Mouse (Mus musculus) kidney, adult 8-10 months (tissue): ENCODE data around the gene Morc4.

Experiments
- DNase-seq, 2 experiments: peaks; one replicate each; pipeline ENCODE4 v3.0.0; 2022

Morc4 gene

GRCm38 (mm10) chrX:139870938-139871791, at the start of gene Morc4:
Gene Morc4 (minus strand): TSS chrX:139871677.
- DNase-seq = peak; percentile 45 to 47

DNA sequence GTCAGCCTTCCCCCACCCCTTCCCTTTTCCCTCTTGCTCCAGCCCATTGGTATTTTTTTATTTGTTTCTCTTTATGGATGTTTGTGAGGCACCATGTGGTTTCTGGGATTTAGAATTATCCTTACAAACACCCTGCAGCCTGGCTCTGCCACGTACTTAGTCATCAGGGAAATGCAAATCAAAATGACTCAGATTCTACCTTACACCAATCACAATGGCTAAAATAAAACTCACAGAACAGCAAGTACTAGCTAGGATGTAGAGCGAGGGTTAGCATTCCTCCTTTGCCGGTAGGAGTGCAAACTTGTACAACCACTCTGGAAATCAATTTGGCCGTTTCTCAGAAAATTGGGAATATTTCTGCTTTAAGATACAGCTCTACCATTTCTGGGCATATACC, 49.1 kb upstream of the Morc4 start:
- DNase-seq = no peak

DNA sequence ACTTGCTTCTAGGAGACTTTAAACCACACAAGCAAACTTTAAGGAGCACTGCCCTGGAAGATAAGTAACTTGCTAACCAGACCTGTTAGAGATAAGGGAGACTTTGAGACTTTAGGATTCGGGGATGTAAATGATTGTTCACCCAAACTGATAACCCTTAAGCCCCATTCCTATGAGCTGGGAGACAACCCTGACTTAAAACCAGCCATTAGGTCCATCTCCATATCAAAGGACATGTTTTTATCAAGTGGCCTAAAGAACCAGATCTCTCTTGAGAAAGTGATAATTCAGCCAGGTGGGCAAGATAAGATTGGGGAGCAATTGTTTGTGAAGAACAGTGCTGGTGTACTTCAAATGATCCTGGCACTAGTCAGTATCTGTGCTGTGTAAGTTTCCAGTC, 19.9 kb upstream of the Morc4 start:
- DNase-seq = no peak

GRCm38 (mm10) chrX:139883221-139883620, 11.7 kb upstream of the Morc4 start:
- no peak for DNase-seq

- no peak for DNase-seq
Measured at GRCm38 (mm10) chrX:139877936-139878335, 6.5 kb upstream of the Morc4 start.

DNA sequence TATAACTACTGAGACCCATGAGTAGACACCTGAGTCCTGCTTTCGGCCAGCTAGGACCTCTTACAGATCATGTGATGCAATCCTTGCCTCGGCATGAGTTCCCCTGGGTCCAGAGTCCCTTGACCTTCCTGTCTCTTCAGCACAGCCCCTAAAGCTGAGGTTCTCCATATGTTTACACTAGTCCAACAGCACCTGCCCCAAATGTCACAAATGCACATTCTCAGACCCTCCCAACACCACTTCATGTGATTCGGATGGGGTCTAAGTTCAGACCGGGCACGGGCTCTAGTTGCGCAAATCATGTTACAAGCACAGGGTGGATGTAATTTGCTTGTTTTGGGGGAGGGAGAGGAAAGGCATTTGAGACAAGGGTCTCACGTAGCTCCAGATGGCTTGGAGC, 5.6 kb upstream of the Morc4 start:
- DNase-seq = no peak

DNA sequence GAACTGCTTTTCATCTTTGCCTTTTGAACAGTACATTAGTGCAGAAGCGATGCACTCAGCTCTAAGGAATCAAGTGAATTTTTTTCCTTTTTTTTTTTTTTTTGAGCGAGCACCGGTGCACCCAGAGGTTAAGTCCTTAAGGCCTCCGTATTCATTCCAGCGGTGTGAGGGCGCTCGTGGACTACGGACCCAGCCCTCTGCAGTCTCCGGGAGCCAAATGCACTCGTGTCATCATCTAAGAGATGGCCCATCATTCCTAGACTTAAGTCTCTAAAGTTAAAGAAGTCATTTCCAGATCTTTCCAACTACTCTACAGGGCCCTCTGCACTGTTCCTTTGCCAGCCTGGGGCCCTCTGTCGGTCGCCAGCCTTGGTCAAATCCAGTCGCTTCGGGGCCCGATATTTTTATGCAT, 1.2 kb downstream of the Morc4 start:
- peak; percentile 17 to 49 for DNase-seq

DNA sequence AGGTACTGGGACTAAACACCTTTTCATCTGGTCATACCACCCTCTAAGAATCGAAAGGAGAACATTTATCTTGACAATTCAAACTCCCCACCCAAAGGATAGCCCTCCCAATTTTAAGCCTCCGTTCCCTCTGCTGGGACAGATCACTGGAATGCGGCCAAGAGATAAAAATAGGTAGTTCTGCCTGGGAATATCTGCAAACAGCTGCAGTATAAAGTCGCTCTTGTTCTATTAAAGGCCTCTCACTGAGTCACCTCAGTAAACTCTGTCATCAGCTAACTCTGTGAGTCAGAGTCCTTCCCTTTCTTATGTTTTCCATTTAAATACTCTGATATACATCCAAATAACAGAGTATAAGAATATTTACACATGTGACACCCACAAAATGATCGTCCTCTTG, 12.1 kb downstream of the Morc4 start:
- DNase-seq = no peak

DNA sequence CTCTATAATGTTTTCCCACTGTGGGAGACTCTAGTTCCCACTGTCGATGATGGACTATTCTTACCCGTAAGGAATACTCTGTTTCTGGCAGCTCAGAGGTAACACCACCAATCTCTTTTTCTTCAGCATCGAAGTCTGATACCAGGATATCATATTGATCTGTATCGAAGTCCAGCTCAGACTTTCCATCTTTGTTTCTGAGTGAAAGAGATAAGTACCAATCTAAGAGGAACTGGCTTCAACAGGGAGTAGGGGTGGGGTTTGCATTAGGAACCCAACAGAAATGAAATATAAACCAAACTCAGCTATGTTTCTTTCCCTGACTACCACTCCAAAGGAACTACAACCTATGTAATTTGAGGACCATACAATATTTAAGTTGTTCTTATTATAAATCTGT, 16.7 kb downstream of the Morc4 start:
- DNase-seq = no peak

GRCm38 (mm10) chrX:139841091-139841490, 30.4 kb downstream of the Morc4 start:
- no peak for DNase-seq

GRCm38 (mm10) chrX:139839057-139839456, 32.4 kb downstream of the Morc4 start:
- no peak for DNase-seq

GRCm38 (mm10) chrX:139832464-139832863, 39.0 kb downstream of the Morc4 start:
- DNase-seq = peak in 1 of 2 experiments; percentile 54

DNA sequence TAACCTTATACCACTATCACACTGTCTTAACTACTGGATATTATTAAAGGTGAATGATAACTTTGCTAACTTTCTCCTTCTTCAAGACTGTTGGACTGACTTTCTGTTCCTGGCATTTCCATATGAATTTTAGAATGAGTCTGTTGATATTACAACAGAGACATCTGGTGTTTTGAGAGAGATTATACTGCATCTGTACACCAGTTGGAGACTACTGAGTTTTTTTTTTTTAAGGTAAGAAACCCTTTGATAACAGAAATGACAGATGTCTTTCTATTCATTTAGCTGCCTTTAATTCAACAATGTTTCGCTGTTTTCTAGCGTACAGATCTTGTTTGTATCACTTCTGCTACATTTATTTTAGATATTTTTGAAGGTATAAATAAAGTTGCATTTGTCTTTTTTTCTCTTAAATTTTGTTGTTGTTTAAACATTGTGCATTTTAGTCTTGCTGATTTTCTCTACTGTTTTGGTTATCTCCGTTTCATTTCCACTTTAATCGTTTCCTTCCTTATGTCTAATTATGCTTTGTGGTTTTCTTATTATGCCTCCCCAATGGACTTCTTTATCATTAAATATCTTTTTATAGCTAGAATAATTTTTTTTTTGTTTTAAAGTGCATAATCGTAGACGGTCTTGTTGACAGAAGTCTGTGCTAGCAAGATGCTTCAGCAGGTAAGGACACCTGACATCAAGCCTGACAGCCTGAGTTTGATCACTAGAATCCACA, 42.9 kb downstream of the Morc4 start:
- DNase-seq = no peak

DNA sequence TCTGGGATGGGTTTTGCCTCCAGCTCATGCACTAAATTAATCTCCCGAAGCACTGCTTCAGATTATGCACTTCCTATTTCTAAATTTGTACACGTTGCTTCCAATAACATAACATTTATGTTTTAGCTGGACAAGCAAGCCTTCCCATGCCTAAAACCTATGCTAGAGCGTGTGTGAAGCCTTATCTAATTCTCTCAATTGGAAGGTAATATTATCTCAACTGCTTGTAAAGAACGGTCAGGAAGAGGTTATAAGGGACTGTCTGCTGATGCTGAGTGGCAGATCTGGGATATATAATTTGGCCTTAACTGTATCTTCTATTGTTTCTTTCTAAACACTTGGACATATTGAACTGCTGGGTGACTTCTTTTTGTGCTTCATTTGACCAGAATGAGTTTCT, 44.6 kb downstream of the Morc4 start:
- no peak for DNase-seq

GRCm38 (mm10) chrX:139825402-139825801, 46.1 kb downstream of the Morc4 start:
- DNase-seq = no peak

DNA sequence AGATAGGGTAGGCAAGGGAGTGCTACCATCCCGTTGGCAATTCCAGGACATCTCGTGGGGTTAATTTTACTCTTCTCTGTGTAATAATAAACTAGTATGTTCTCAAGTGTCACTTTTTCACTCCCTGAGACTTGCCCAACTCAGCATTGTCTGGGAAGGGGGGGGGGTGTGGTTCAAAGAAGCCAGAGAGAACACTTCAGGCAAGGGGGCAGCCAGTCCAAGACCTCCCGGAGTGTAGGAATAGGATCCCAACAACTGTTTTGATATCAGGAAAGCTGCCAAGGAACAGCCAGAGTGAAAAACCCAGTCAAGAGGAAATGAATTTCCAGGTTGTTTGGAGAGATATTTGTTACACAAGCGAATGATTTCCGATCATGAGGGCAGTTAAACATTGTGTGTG, 56.3 kb downstream of the Morc4 start:
- DNase-seq = peak; percentile 63 to 73

GRCm38 (mm10) chrX:139814018-139814635, 57.4 kb downstream of the Morc4 start:
- no peak for DNase-seq

- DNase-seq = no peak
Measured at GRCm38 (mm10) chrX:139813299-139814002, 58.0 kb downstream of the Morc4 start.

DNA sequence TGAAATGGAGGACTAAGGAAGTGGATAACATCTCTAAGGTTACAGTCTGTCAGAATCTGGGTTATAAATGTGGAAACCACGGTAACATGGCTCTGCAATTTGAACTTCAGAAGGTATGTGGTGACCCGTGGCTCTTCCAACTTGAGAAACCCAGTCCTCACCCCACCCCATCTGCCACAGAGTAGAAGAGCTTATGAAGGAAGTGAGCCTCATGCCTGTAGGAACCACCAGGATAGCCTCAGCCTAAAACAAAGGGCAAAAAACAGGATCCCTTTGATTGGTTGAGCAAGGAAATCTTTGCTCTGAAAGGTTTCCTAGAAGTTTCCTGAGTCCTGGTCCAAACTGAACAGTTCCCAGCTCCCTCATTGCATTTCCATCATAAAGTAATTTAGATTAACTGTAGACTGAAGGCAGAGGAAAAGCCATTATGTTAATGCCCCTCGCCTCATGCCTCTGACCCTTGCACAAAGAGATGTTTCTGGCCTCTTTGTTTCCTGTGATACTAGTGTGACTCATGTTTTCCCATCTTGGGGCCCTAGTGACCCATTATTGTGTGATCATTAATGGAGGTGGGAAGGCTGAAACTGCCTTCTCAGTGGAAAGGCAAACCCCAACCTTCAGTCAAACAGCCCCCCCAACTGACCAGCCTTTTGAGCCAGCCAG, 58.7 kb downstream of the Morc4 start:
- no peak for DNase-seq

DNA sequence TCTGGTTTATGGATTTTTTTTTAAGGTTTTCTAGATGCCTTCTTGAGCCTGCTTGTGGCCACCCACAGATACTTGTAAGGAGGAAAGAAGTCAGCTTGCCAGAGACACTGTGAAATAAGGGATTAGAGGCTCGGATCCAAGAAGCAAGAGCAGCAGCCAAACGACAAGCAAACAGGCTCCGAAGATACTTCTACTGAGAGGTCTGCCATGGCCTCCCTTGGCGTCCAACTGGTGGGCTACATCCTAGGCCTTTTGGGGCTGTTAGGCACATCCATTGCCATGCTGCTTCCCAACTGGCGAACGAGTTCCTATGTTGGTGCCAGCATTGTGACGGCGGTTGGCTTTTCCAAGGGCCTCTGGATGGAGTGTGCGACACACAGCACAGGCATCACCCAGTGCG, 63.0 kb downstream of the Morc4 start:
- DNase-seq = no peak

- DNase-seq = peak; percentile 68 to 79
Measured at GRCm38 (mm10) chrX:139808085-139808484, 63.4 kb downstream of the Morc4 start.

DNA sequence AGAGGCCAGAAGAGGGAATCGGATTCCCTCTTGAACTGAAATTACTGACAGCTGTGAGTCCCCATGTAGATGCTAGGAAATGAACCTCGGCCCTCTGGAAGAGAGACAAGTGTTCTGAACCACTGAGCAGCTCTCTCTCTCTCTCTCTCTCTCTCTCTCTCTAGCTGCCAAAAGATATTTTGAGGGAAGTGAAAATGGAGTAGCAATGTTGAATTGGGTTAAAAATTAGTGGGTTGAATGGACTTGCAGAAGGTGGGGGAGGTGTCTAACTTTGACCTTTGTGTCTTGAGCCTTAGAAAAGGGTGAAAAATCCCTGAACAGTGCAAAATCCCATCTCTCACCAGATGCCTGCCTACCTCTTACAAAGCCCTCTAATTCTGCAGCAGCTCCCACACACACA, 64.1 kb downstream of the Morc4 start:
- peak in 1 of 2 experiments; percentile 75 for DNase-seq
